Mouse (Mus musculus) lung, adult 2 months (tissue): ENCODE measurements around the gene Nudc. TPM values are rescaled to one million over a fixed set of nuclear protein-coding genes. Genes with fewer than 3 reads are reported as not detected.
"Not testable (repeated sequence)": the region's sequence is repeated elsewhere in the genome, so short reads cannot be mapped to it uniquely, and the experiment has no call there.

Experiments used
- DNase-seq: peaks from one replicate; pipeline ENCODE4 v3.0.0; 2022
- H3K4me1 ChIP-seq: fragments of 200-500 bp; 2 replicates; pipeline ENCODE4 v1.6.1; 2011; ENCODE audit warnings: low read length; ENCODE audit not compliant: control insufficient read depth, insufficient read depth
- H3K4me3 ChIP-seq: fragments of 200-500 bp; replicated peaks from 2 replicates; pipeline ENCODE3; 2011; ENCODE audit warnings: low read depth, mild to moderate bottlenecking, control low read depth, low read length; ENCODE audit errors: extremely low read depth
- CTCF ChIP-seq: fragments of 200-500 bp; IDR thresholded peaks from 2 replicates; pipeline ENCODE4 v1.5.1; 2011; ENCODE audit warnings: mild to moderate bottlenecking, low read length, control low read depth; ENCODE audit not compliant: insufficient read depth
- POLR2A ChIP-seq: fragments of 200-500 bp; IDR thresholded peaks from 2 replicates; pipeline ENCODE4 v1.6.1; 2011; ENCODE audit warnings: low read depth, mild to moderate bottlenecking, control low read depth, low read length, borderline replicate concordance; ENCODE audit errors: extremely low read depth
- WGBS: fragments of 180-500 bp; shearing (Covaris S2); methylation state at CpG from one replicate; pipeline ENCODE4 v1.1.7; 2018; 5-methylcytosine and 5-hydroxymethylcytosine counted together
- polyA plus RNA-seq: library from polyadenylated mRNA; depleted of rRNA; stranded (reverse); fragments of >200 nt; gene quantifications from 2 replicates; pipeline ENCODE4 v1.2.3, GENCODE M21; 2012

Nudc gene
- polyA plus RNA-seq, 1 experiment: 60.4 TPM

GRCm38 (mm10) chr4:133552029-133552428 is 6.2 kb upstream of the Nudc start:
- 67% methylated on average over 1 of the region's 1 CpGs for WGBS
- DNase-seq: no peak
- TF ChIP-seq POLR2A (no peak), CTCF (no peak)

GRCm38 (mm10) chr4:133536652-133537051 is 9.1 kb downstream of the Nudc start:
- no peak for TF ChIP-seq CTCF
- no peak for TF ChIP-seq POLR2A
- Histone ChIP-seq H3K4me1 (no peaks in the 10 kb centered on the region), H3K4me3 (no peak overlapping the region)
- WGBS: 74% methylated on average over 5 of the region's 5 CpGs
- no peak for DNase-seq

More at GRCm38 (mm10) chr4:133552029-133552428, 6.2 kb upstream of the Nudc start:
- Histone ChIP-seq H3K4me3 (no peak overlapping the region), H3K4me1 (no peaks in the 10 kb centered on the region)

- Histone ChIP-seq H3K4me1 (no peaks in the 10 kb centered on the region), H3K4me3 (no peak overlapping the region)
- DNase-seq: no peak
- 80% methylated on average over 3 of the region's 3 CpGs for WGBS
- TF ChIP-seq CTCF (no peak), POLR2A (no peak)
These were observed 9.7 kb downstream of the Nudc start for GRCm38 (mm10) chr4:133536081-133536480.

GRCm38 (mm10) chr4:133532777-133533176 is 13.0 kb downstream of the Nudc start:
- DNase-seq: no peak
- WGBS: 83% methylated on average over 3 of the region's 3 CpGs
- Histone ChIP-seq H3K4me1 (no peaks in the 10 kb centered on the region), H3K4me3 (no peak overlapping the region)
- TF ChIP-seq POLR2A (no peak), CTCF (no peak)

GRCm38 (mm10) chr4:133527788-133528187 is 18.0 kb downstream of the Nudc start:
- no peak for DNase-seq
- H3K4me1 ChIP-seq: no peaks in the 10 kb centered on the region
- TF ChIP-seq CTCF (no peak), POLR2A (no peak)
- no peak overlapping the region for H3K4me3 ChIP-seq
- whole genome bisulfite sequencing: 68% methylated on average over 16 of the region's 16 CpGs

GRCm38 (mm10) chr4:133521502-133521901 is 24.3 kb downstream of the Nudc start:
- no peak for DNase-seq
- no peak for TF ChIP-seq CTCF
- no peak for TF ChIP-seq POLR2A
- Histone ChIP-seq H3K4me3 (no peak overlapping the region), H3K4me1 (no peaks in the 10 kb centered on the region)
- WGBS: 43% methylated on average over 2 of the region's 2 CpGs

- Histone ChIP-seq H3K4me1 (no peaks in the 10 kb centered on the region), H3K4me3 (peak overlapping the region; percentile 49)
- 9% methylated on average over 25 of the region's 25 CpGs for WGBS
- TF ChIP-seq CTCF (no peak), POLR2A (no peak)
- DNase-seq: no peak
These were observed 26.5 kb downstream of the Nudc start for GRCm38 (mm10) chr4:133519369-133519665.

- H3K4me3 ChIP-seq: peak within 1 kb of the TSS; percentile 49
- TF ChIP-seq POLR2A (no peak), CTCF (no peak)
- WGBS: 4% methylated on average over 69 of the region's 69 CpGs
- H3K4me1 ChIP-seq: no peaks in the 10 kb centered on the region
- DNase-seq: peak; percentile 76
These were observed 27.0 kb downstream of the Nudc start, which contains the start of gene Kdf1 for GRCm38 (mm10) chr4:133518601-133519368. Gene Kdf1, plus strand, starts transcription at chr4:133518963.

- WGBS: 8% methylated on average over 8 of the region's 8 CpGs
- no peaks in the 10 kb centered on the region for H3K4me1 ChIP-seq
These were observed 32.8 kb downstream of the Nudc start for GRCm38 (mm10) chr4:133512972-133513371.

GRCm38 (mm10) chr4:133512511-133512910 is 33.3 kb downstream of the Nudc start:
- DNase-seq, H3K4me3 ChIP-seq, H3K4me1 ChIP-seq: not testable (repeated sequence)
- 47% methylated on average over 5 of the region's 5 CpGs for WGBS

More at GRCm38 (mm10) chr4:133512972-133513371, 32.8 kb downstream of the Nudc start:
- no peak overlapping the region for H3K4me3 ChIP-seq
- no peak for TF ChIP-seq POLR2A
- peak; percentile 95 for TF ChIP-seq CTCF
- DNase-seq: peak; percentile 66

GRCm38 (mm10) chr4:133511050-133511449 is 34.7 kb downstream of the Nudc start:
- no peak for TF ChIP-seq POLR2A
- no peak for TF ChIP-seq CTCF
- Histone ChIP-seq H3K4me3 (no peak overlapping the region), H3K4me1 (no peaks in the 10 kb centered on the region)
- no peak for DNase-seq
- 74% methylated on average over 5 of the region's 5 CpGs for WGBS
